Mouse (Mus musculus) heart, embryonic 16.5 days (tissue): Measurements from ENCODE around the gene Krtap5-4. TPM values are rescaled to one million over a fixed set of nuclear protein-coding genes. Genes with fewer than 3 reads are reported as not detected.
"Not testable (repeated sequence)": the region's sequence is repeated elsewhere in the genome, so short reads cannot be mapped to it uniquely, and the experiment has no call there.

Experiments used
- ATAC-seq: fragments of 200-750 bp; cut with Nextera tagmentation; replicated peaks from 2 replicates; pipeline ENCODE4 v1.8.0; 2017; ENCODE audit warnings: moderate number of reproducible peaks; ENCODE audit not compliant: insufficient read depth, low FRiP score; ENCODE audit errors: extremely low read depth
- H3K27ac ChIP-seq: fragments of 300-500 bp; sonication (generic); 2 replicates; pipeline ENCODE4 v1.5.1; 2014; ENCODE audit warnings: mild to moderate bottlenecking, low read length, control low read depth, moderate library complexity
- H3K27me3 ChIP-seq: fragments of 300-500 bp; sonication (generic); 2 replicates; pipeline ENCODE4 v1.6.1; 2014; ENCODE audit warnings: low read length, mixed read lengths; ENCODE audit not compliant: control insufficient read depth, insufficient read depth
- H3K36me3 ChIP-seq: fragments of 300-500 bp; sonication (generic); 2 replicates; pipeline ENCODE4 v1.6.1; 2014; ENCODE audit not compliant: control insufficient read depth, insufficient read depth
- H3K4me1 ChIP-seq: fragments of 300-500 bp; sonication (generic); 2 replicates; pipeline ENCODE4 v1.6.1; 2014; ENCODE audit warnings: low read length, mixed read lengths; ENCODE audit not compliant: control insufficient read depth, insufficient read depth
- H3K4me2 ChIP-seq: fragments of 300-500 bp; sonication (generic); 2 replicates; pipeline ENCODE4 v1.6.1; 2014; ENCODE audit warnings: low read depth, mild to moderate bottlenecking, control low read depth, low read length
- H3K4me3 ChIP-seq: fragments of 300-500 bp; sonication (generic); 2 replicates; pipeline ENCODE4 v1.5.1; 2014; ENCODE audit warnings: mild to moderate bottlenecking, control low read depth, low read length
- H3K9ac ChIP-seq: fragments of 300-500 bp; sonication (generic); 2 replicates; pipeline ENCODE4 v1.6.1; 2014; ENCODE audit warnings: low read length, control low read depth
- H3K9me3 ChIP-seq: fragments of 300-500 bp; sonication (generic); replicated peaks from 2 replicates; pipeline ENCODE4 v1.6.1; 2016; ENCODE audit warnings: low read length; ENCODE audit not compliant: control insufficient read depth
- WGBS: fragments of 180-500 bp; shearing (Covaris S2); extraction: QIAGEN DNeasy Blood & Tissue Kit; methylation state at CpG from one replicate; pipeline ENCODE4 v1.1.7; 2014; 5-methylcytosine and 5-hydroxymethylcytosine counted together
- polyA plus RNA-seq: library from polyadenylated mRNA; unstranded; fragments of >200 nt; fragmentation: Nextera tagmentation; extraction: Ambion mirVana; gene quantifications from 2 replicates; pipeline ENCODE4 v1.2.1, GENCODE M21; 2015

The Krtap5-4 gene
- polyA plus RNA-seq, 1 experiment from 2014 or later, result 0.18 TPM

GRCm38 (mm10) chr7:142285130-142285835, 18.1 kb upstream of the Krtap5-4 start:
- ATAC-seq, result peak; percentile 56
- Histone ChIP-seq H3K4me2 (peak overlapping the region; percentile 79), H3K9ac (peak overlapping the region; percentile 77), H3K27ac (peak overlapping the region; percentile 49), H3K9me3 (no peaks in the 10 kb centered on the region), H3K27me3 (peaks cover 2% of the 10 kb centered on the region; the same call in 1 of the 2 replicates), H3K36me3 (no peaks in the 10 kb centered on the region), H3K4me1 (peaks cover 17% of the 10 kb centered on the region), H3K4me3 (peak overlapping the region; percentile 79)
- WGBS, result 23% methylated on average over 23 of the region's 23 CpGs

GRCm38 (mm10) chr7:142285910-142286612, 17.3 kb upstream of the Krtap5-4 start:
- not testable (repeated sequence) for H3K4me3 ChIP-seq, H3K4me2 ChIP-seq, H3K9ac ChIP-seq, H3K36me3 ChIP-seq, H3K27ac ChIP-seq, H3K27me3 ChIP-seq, H3K9me3 ChIP-seq, ATAC-seq
- WGBS, result 54% methylated on average over 9 of the region's 9 CpGs
- H3K4me1 ChIP-seq, result peaks cover 17% of the 10 kb centered on the region

GRCm38 (mm10) chr7:142293851-142294250, 9.5 kb upstream of the Krtap5-4 start:
- not testable (repeated sequence) for ATAC-seq, H3K27ac ChIP-seq, H3K36me3 ChIP-seq, H3K4me3 ChIP-seq, H3K9ac ChIP-seq, H3K9me3 ChIP-seq, H3K4me1 ChIP-seq, H3K27me3 ChIP-seq, H3K4me2 ChIP-seq
- 0% methylated on average over 2 of the region's 2 CpGs for WGBS

- Histone ChIP-seq H3K36me3 (no peaks in the 10 kb centered on the region), H3K27ac (no peak overlapping the region), H3K4me1 (peaks cover 9% of the 10 kb centered on the region; the same call in 1 of the 2 replicates), H3K9me3 (no peaks in the 10 kb centered on the region), H3K4me2 (no peak overlapping the region), H3K4me3 (no peak overlapping the region), H3K9ac (no peak overlapping the region), H3K27me3 (no peaks in the 10 kb centered on the region)
- ATAC-seq, result no peak
Measured at GRCm38 (mm10) chr7:142295418-142295817, 7.9 kb upstream of the Krtap5-4 start.

- 15% methylated on average over 4 of the region's 4 CpGs for WGBS
- not testable (repeated sequence) for H3K36me3 ChIP-seq, H3K27me3 ChIP-seq, H3K4me1 ChIP-seq, H3K9ac ChIP-seq, ATAC-seq, H3K4me3 ChIP-seq, H3K4me2 ChIP-seq, H3K27ac ChIP-seq, H3K9me3 ChIP-seq
Measured at GRCm38 (mm10) chr7:142296108-142296507, 7.2 kb upstream of the Krtap5-4 start.

- H3K27ac ChIP-seq, ATAC-seq, H3K9ac ChIP-seq, H3K4me2 ChIP-seq, H3K9me3 ChIP-seq, H3K4me1 ChIP-seq, H3K27me3 ChIP-seq, H3K4me3 ChIP-seq, H3K36me3 ChIP-seq: not testable (repeated sequence)
Measured at GRCm38 (mm10) chr7:142297018-142297417, 6.3 kb upstream of the Krtap5-4 start, which contains the start of gene Krtap5-1. TSS of gene Krtap5-1 (minus strand) at chr7:142297118.

- 76% methylated on average over 1 of the region's 1 CpGs for WGBS
- not testable (repeated sequence) for H3K9me3 ChIP-seq, H3K4me1 ChIP-seq, H3K9ac ChIP-seq, H3K36me3 ChIP-seq, ATAC-seq, H3K4me3 ChIP-seq, H3K27me3 ChIP-seq, H3K4me2 ChIP-seq, H3K27ac ChIP-seq
Measured at GRCm38 (mm10) chr7:142303929-142304328, 580 bp downstream of the Krtap5-4 start.

GRCm38 (mm10) chr7:142314600-142315285, 11.4 kb downstream of the Krtap5-4 start:
- WGBS, result 58% methylated on average over 5 of the region's 5 CpGs
- Histone ChIP-seq H3K36me3 (no peaks in the 10 kb centered on the region), H3K4me1 (peaks cover 5% of the 10 kb centered on the region; the same call in 1 of the 2 replicates), H3K9me3 (no peaks in the 10 kb centered on the region), H3K9ac (no peak overlapping the region), H3K27me3 (no peaks in the 10 kb centered on the region), H3K4me3 (no peak overlapping the region), H3K27ac (no peak overlapping the region), H3K4me2 (no peak overlapping the region)
- no peak for ATAC-seq

GRCm38 (mm10) chr7:142316558-142316957, 13.2 kb downstream of the Krtap5-4 start:
- Histone ChIP-seq H3K4me1 (peaks cover 10% of the 10 kb centered on the region), H3K9ac (no peak overlapping the region), H3K4me2 (no peak overlapping the region), H3K27ac (no peak overlapping the region), H3K36me3 (no peaks in the 10 kb centered on the region), H3K4me3 (no peak overlapping the region), H3K27me3 (no peaks in the 10 kb centered on the region), H3K9me3 (no peaks in the 10 kb centered on the region)
- ATAC-seq, result peak; percentile 61; the same call in 1 of the 2 replicates
- WGBS, result 31% methylated on average over 6 of the region's 6 CpGs
